21 mouse cellular contexts compared by ENCODE assay signal in genomic region chr17:15968331-15968730, GRCm38 (mm10).
DNase-seq lines count a peak whose midpoint lies in the region; ATAC-seq lines count a peak whose summit lies in the region.
"Had no signal": no experiment of that assay in that cellular context is flagged by ENCODE, and none has a peak within 500 bp of the region (broad histone marks: within the 10 kb centered on the region; RNA-seq: fewer than 3 reads in every experiment).

No protein-coding gene starts in this region.

- intact Hi-C loops in heart, postnatal 25 days (cut with DNase I) = no loop called here

- no peaks in the 10 kb centered on the region for H3K27me3 ChIP-seq in heart, embryonic 16.5 days (ENCODE audit: control insufficient read depth, insufficient read depth, low read length)
- H3K27me3 ChIP-seq: embryonic facial prominence, embryonic 12.5 days; forebrain, embryonic 12.5 days had no signal

- 32% methylated on average over 5 of the region's 5 CpGs for WGBS in heart, embryonic 16.5 days

- H3K4me2 ChIP-seq in heart, embryonic 16.5 days (ENCODE audit: low read depth, low read length) = peak overlapping the region; percentile 26; the same call in 1 of the 2 replicates
- H3K4me2 ChIP-seq: embryonic facial prominence, embryonic 12.5 days; forebrain, embryonic 12.5 days had no signal

- no peak overlapping the region for H3K4me3 ChIP-seq in heart, embryonic 16.5 days (ENCODE audit: low read length)
- H3K4me3 ChIP-seq: embryonic facial prominence, embryonic 10.5 days; embryonic facial prominence, embryonic 12.5 days; forebrain, embryonic 10.5 days; forebrain, embryonic 12.5 days had no signal

- H3K4me1 ChIP-seq in heart, embryonic 16.5 days (ENCODE audit: control insufficient read depth, insufficient read depth, low read length) = peaks cover 14% of the 10 kb centered on the region
- H3K4me1 ChIP-seq: embryonic facial prominence, embryonic 10.5 days; embryonic facial prominence, embryonic 12.5 days; forebrain, embryonic 10.5 days; forebrain, embryonic 12.5 days had no signal

- no peak for DNase-seq in heart, postnatal 25 days (ENCODE audit: low spot score)
- DNase-seq in lung, postnatal 25 days (ENCODE audit: low spot score) = peak; percentile 1
- no peak for DNase-seq in lung, postnatal 36 days
- DNase-seq in brain, adult 2 months (ENCODE audit: low read depth, low spot score) = peak; percentile 20
- DNase-seq in gonadal fat pad, adult 2 months (ENCODE audit: low read depth) = peak; percentile 60
- no peak for DNase-seq in B cell, adult 2 months
- DNase-seq: adrenal gland, adult 2 months; adrenal gland, postnatal 10 days; adrenal gland, postnatal 25 days; cerebellum, adult 11-12 months; cerebellum, adult 2 months; cerebellum, adult 9-10 months; cerebellum, postnatal 10 days; cerebellum, postnatal 25 days had no signal

- no peak overlapping the region for H3K27ac ChIP-seq in heart, embryonic 16.5 days (ENCODE audit: low read length)
- H3K27ac ChIP-seq: embryonic facial prominence, embryonic 10.5 days; embryonic facial prominence, embryonic 12.5 days; forebrain, embryonic 10.5 days; forebrain, embryonic 12.5 days had no signal

- no peak overlapping the region for H3K9ac ChIP-seq in heart, embryonic 16.5 days (ENCODE audit: low read length)
- H3K9ac ChIP-seq: embryonic facial prominence, embryonic 12.5 days; forebrain, embryonic 12.5 days had no signal

- H3K9me3 ChIP-seq in heart, embryonic 16.5 days (replicated peaks; ENCODE audit: control insufficient read depth, low read length) = no peaks in the 10 kb centered on the region
- H3K9me3 ChIP-seq: embryonic facial prominence, embryonic 10.5 days; embryonic facial prominence, embryonic 12.5 days; forebrain, embryonic 10.5 days; forebrain, embryonic 12.5 days had no signal

- no peak for ATAC-seq in heart, embryonic 16.5 days (replicated peaks; ENCODE audit: extremely low read depth, insufficient read depth, low FRiP score)
- ATAC-seq: forebrain, embryonic 14.5 days; forebrain, embryonic 16.5 days had no signal

- no peaks in the 10 kb centered on the region for H3K36me3 ChIP-seq in heart, embryonic 16.5 days (ENCODE audit: control insufficient read depth, insufficient read depth)
- H3K36me3 ChIP-seq: embryonic facial prominence, embryonic 10.5 days; embryonic facial prominence, embryonic 12.5 days; forebrain, embryonic 10.5 days; forebrain, embryonic 12.5 days had no signal

Comparison
In these comparisons a context has a peak if more than half of its experiments do, and no peak if none do; other contexts are left out.
1. DNase-seq: peak in lung, postnatal 25 days (single experiment), brain, adult 2 months (single experiment) and gonadal fat pad, adult 2 months (single experiment); none in heart, postnatal 25 days (single experiment), lung, postnatal 36 days (single experiment) and B cell, adult 2 months (0 of 2).